Comparison of ENCODE assay signal across 15 mouse cellular contexts in genomic region chr19:10021981-10022380, GRCm38 (mm10). TPM values are rescaled to one million over a fixed set of nuclear protein-coding genes. Genes with fewer than 3 reads are reported as not detected.
DNase-seq lines count a peak whose midpoint lies in the region; ATAC-seq and TF ChIP-seq lines count a peak whose summit lies in the region.
"Had no signal": no experiment of that assay in that cellular context is flagged by ENCODE, and none has a peak within 500 bp of the region (broad histone marks: within the 10 kb centered on the region; RNA-seq: fewer than 3 reads in every experiment).

No protein-coding gene starts in this region.

- no peak overlapping the region for H3K4me2 ChIP-seq in heart, embryonic 15.5 days
- no peak overlapping the region for H3K4me2 ChIP-seq in intestine, embryonic 15.5 days (replicated peaks)
- H3K4me2 ChIP-seq: hindbrain, embryonic 13.5 days; stomach, embryonic 15.5 days had no signal

- H3K36me3 ChIP-seq in heart, embryonic 15.5 days: no peaks in the 10 kb centered on the region
- no peaks in the 10 kb centered on the region for H3K36me3 ChIP-seq in heart, adult 2 months (ENCODE audit: control insufficient read depth, insufficient read depth, low read length)
- no peaks in the 10 kb centered on the region for H3K36me3 ChIP-seq in spleen, adult 2 months (ENCODE audit: control insufficient read depth, insufficient read depth, low read length)
- peaks cover 11% of the 10 kb centered on the region for H3K36me3 ChIP-seq in limb, embryonic 10.5 days
- H3K36me3 ChIP-seq in intestine, embryonic 15.5 days: 0 out of 2 replicates have a peak, but pooled peaks cover 3% of the 10 kb centered on the region
- H3K36me3 ChIP-seq: lung, embryonic 15.5 days; midbrain, embryonic 10.5 days had no signal

- no peak for ATAC-seq in heart, embryonic 15.5 days (replicated peaks; ENCODE audit: insufficient number of reproducible peaks, insufficient read depth, low FRiP score, low read depth)
- ATAC-seq in intestine, embryonic 15.5 days: no peak
- ATAC-seq: intestine, embryonic 16.5 days had no signal

- WGBS in heart, embryonic 15.5 days: 85% methylated on average over 2 of the region's 2 CpGs
- 76% methylated on average over 2 of the region's 2 CpGs for WGBS in heart, adult 2 months
- WGBS in spleen, adult 2 months: 68% methylated on average over 2 of the region's 2 CpGs
- 84% methylated on average over 2 of the region's 2 CpGs for WGBS in limb, embryonic 10.5 days
- 80% methylated on average over 2 of the region's 2 CpGs for WGBS in intestine, embryonic 15.5 days

- H3K27ac ChIP-seq in heart, embryonic 15.5 days: 0 out of 2 replicates have a peak overlapping the region, but pooled peaks have one; percentile 31
- H3K27ac ChIP-seq in heart, adult 2 months: no peak overlapping the region
- peak overlapping the region; percentile 27; the same call in 1 of the 2 replicates for H3K27ac ChIP-seq in spleen, adult 2 months (ENCODE audit: insufficient read depth, low read length)
- H3K27ac ChIP-seq in limb, embryonic 10.5 days: peak overlapping the region; percentile 66
- H3K27ac ChIP-seq in intestine, embryonic 15.5 days: no peak overlapping the region

- H3K9me3 ChIP-seq in heart, embryonic 15.5 days (replicated peaks): no peaks in the 10 kb centered on the region
- H3K9me3 ChIP-seq in limb, embryonic 10.5 days (replicated peaks): no peaks in the 10 kb centered on the region
- no peaks in the 10 kb centered on the region for H3K9me3 ChIP-seq in intestine, embryonic 15.5 days
- H3K9me3 ChIP-seq: hindbrain, embryonic 13.5 days; lung, embryonic 15.5 days; stomach, embryonic 15.5 days had no signal

- no peak for TF ChIP-seq POLR2A in heart, adult 2 months (IDR thresholded peaks at IDR 0.05; ENCODE audit: insufficient read depth, low read depth, low read length)
- TF ChIP-seq POLR2A in spleen, adult 2 months (IDR thresholded peaks at IDR 0.05; ENCODE audit: low read depth, low read length): no peak

- TF ChIP-seq CTCF in heart, adult 2 months (IDR thresholded peaks at IDR 0.05): no peak
- no peak for TF ChIP-seq CTCF in spleen, adult 2 months (IDR thresholded peaks at IDR 0.05; ENCODE audit: extremely low read depth, insufficient read depth, insufficient read length, insufficient replicate concordance)

- peaks cover 66% of the 10 kb centered on the region for H3K4me1 ChIP-seq in heart, embryonic 15.5 days (replicated peaks)
- H3K4me1 ChIP-seq in heart, adult 2 months (ENCODE audit: control insufficient read depth, insufficient read depth, low read length): peaks cover 20% of the 10 kb centered on the region
- peaks cover 6% of the 10 kb centered on the region for H3K4me1 ChIP-seq in spleen, adult 2 months (ENCODE audit: control insufficient read depth, insufficient read depth, insufficient read length)
- peaks cover 72% of the 10 kb centered on the region for H3K4me1 ChIP-seq in limb, embryonic 10.5 days
- peaks cover 42% of the 10 kb centered on the region for H3K4me1 ChIP-seq in intestine, embryonic 15.5 days (replicated peaks)

- intact Hi-C loops in heart, adult 2 months (cut with DNase I): loop anchor here (2.0 kb wide), 1 partner anchor 21 kb away; the partner anchor contains the start of genes Best1 and Rab3il1

- no peaks in the 10 kb centered on the region for H3K79me2 ChIP-seq in heart, adult 2 months (replicated peaks; ENCODE audit: control insufficient read depth, insufficient read depth, low read length)

- no peak overlapping the region for H3K9ac ChIP-seq in heart, embryonic 15.5 days
- no peak overlapping the region for H3K9ac ChIP-seq in heart, adult 2 months (ENCODE audit: low read depth, low read length)
- no peak overlapping the region for H3K9ac ChIP-seq in intestine, embryonic 15.5 days
- H3K9ac ChIP-seq: lung, embryonic 15.5 days; stomach, embryonic 15.5 days had no signal

- no peaks in the 10 kb centered on the region for H3K27me3 ChIP-seq in heart, embryonic 15.5 days
- H3K27me3 ChIP-seq in heart, adult 2 months (ENCODE audit: control insufficient read depth, insufficient read depth, low read length): no peaks in the 10 kb centered on the region
- H3K27me3 ChIP-seq in spleen, adult 2 months (ENCODE audit: control insufficient read depth, insufficient read depth, low read length): peaks cover 3% of the 10 kb centered on the region; the same call in 1 of the 2 replicates
- no peaks in the 10 kb centered on the region; the same call in 1 of the 2 replicates for H3K27me3 ChIP-seq in limb, embryonic 10.5 days (ENCODE audit: low read depth, poor library complexity, severe bottlenecking)
- H3K27me3 ChIP-seq in intestine, embryonic 15.5 days (replicated peaks): no peaks in the 10 kb centered on the region
- H3K27me3 ChIP-seq: lung, embryonic 15.5 days; stomach, embryonic 15.5 days had no signal

- no peak for TF ChIP-seq EP300 in heart, adult 2 months (IDR thresholded peaks at IDR 0.05; ENCODE audit: insufficient read depth, low read depth, low read length)

- no peak overlapping the region for H3K4me3 ChIP-seq in heart, embryonic 15.5 days
- no peak overlapping the region for H3K4me3 ChIP-seq in heart, adult 2 months
- no peak overlapping the region for H3K4me3 ChIP-seq in spleen, adult 2 months (ENCODE audit: extremely low read depth, insufficient read depth, insufficient read length)
- no peak overlapping the region for H3K4me3 ChIP-seq in limb, embryonic 10.5 days
- H3K4me3 ChIP-seq in intestine, embryonic 15.5 days (replicated peaks): no peak overlapping the region
- H3K4me3 ChIP-seq: hindbrain, embryonic 13.5 days; lung, embryonic 15.5 days; midbrain, embryonic 10.5 days; stomach, embryonic 15.5 days had no signal

- no peak for DNase-seq in heart, adult 2 months
- DNase-seq in spleen, adult 2 months (ENCODE audit: low read depth in 1 of 2, low spot score in 2 of 2): no peak
- DNase-seq in spleen, postnatal 4 days (ENCODE audit: low spot score in 2 of 2): no peak
- no peak for DNase-seq in limb, embryonic 10.5 days (ENCODE audit: low spot score)
- DNase-seq in gastrocnemius, adult 8-10 months (ENCODE audit: low spot score in 2 of 2): no peak
- DNase-seq: adrenal gland, postnatal 10 days; cerebellum, adult 8-10 months; gastrocnemius, postnatal 36 days had no signal

RNA-seq across cellular contexts. Expression of gene Fads3, which starts 19.4 kb away (rescaled TPM):
- polyA plus RNA-seq in heart, embryonic 15.5 days (2015; fragmentation: Nextera tagmentation; extraction: Ambion mirVana): 39.4 and 43.9 TPM in 2 replicates
- 10 to 100 TPM; 29.7 to 33.7 TPM for total RNA-seq in heart, adult 2 months (2021)
- polyA plus RNA-seq in heart, adult 2 months (2012; rRNA removed): 104 and 135 TPM in 2 replicates
- polyA plus RNA-seq in spleen, adult 2 months (2012; rRNA removed): 22.0 and 24.3 TPM in 2 replicates
- polyA plus RNA-seq in limb, embryonic 10.5 days (2016; fragmentation: Nextera tagmentation; extraction: Ambion mirVana): 2.4 and 3.2 TPM in 2 replicates
- 1 to 10 TPM; 1.5 to 4.9 (median 3.5) TPM for total RNA-seq in gastrocnemius, adult 8-10 months (2022)
- 15.1 and 16.3 TPM in 2 replicates for polyA plus RNA-seq in intestine, embryonic 15.5 days (2015; fragmentation: Nextera tagmentation; extraction: Ambion mirVana)

RNA-seq across cellular contexts. Expression of gene Rab3il1, which starts 20.5 kb away (rescaled TPM):
- polyA plus RNA-seq in heart, embryonic 15.5 days (2015; fragmentation: Nextera tagmentation; extraction: Ambion mirVana): 21.8 and 30.0 TPM in 2 replicates
- total RNA-seq in heart, adult 2 months (2021): 1 to 10 TPM; 5.9 to 6.5 TPM
- polyA plus RNA-seq in heart, adult 2 months (2012; rRNA removed): 11.1 and 14.2 TPM in 2 replicates
- 73.5 and 77.8 TPM in 2 replicates for polyA plus RNA-seq in spleen, adult 2 months (2012; rRNA removed)
- polyA plus RNA-seq in limb, embryonic 10.5 days (2016; fragmentation: Nextera tagmentation; extraction: Ambion mirVana): 39.2 and 41.5 TPM in 2 replicates
- 1 to 10 TPM; 2.5 to 3.9 (median 3.3) TPM for total RNA-seq in gastrocnemius, adult 8-10 months (2022)
- 34.7 and 35.0 TPM in 2 replicates for polyA plus RNA-seq in intestine, embryonic 15.5 days (2015; fragmentation: Nextera tagmentation; extraction: Ambion mirVana)

RNA-seq across cellular contexts. Expression of gene Best1, which starts 20.5 kb away (rescaled TPM):
- polyA plus RNA-seq in heart, embryonic 15.5 days (2015; fragmentation: Nextera tagmentation; extraction: Ambion mirVana): 0.19 and 0.25 TPM in 2 replicates
- total RNA-seq in heart, adult 2 months (2021): under 1 TPM; 0.10 to 0.11 TPM
- 0.45 and 0.47 TPM in 2 replicates for polyA plus RNA-seq in heart, adult 2 months (2012; rRNA removed)
- polyA plus RNA-seq in spleen, adult 2 months (2012; rRNA removed): 0.14 and 0.20 TPM in 2 replicates
- 2.3 TPM in 2 replicates for polyA plus RNA-seq in limb, embryonic 10.5 days (2016; fragmentation: Nextera tagmentation; extraction: Ambion mirVana)
- total RNA-seq in gastrocnemius, adult 8-10 months (2022): under 1 TPM in 3 of 4 experiments, not detected in 1; 0.39 to 0.46 (median 0.45) TPM
- polyA plus RNA-seq in intestine, embryonic 15.5 days (2015; fragmentation: Nextera tagmentation; extraction: Ambion mirVana): 0.50 and 0.58 TPM in 2 replicates

RNA-seq across cellular contexts. Expression of gene Fth1, which starts 41.6 kb away (rescaled TPM):
- 1,879 and 1,985 TPM in 2 replicates for polyA plus RNA-seq in heart, embryonic 15.5 days (2015; fragmentation: Nextera tagmentation; extraction: Ambion mirVana)
- 1,000 to 10,000 TPM; 2,956 to 3,430 TPM for total RNA-seq in heart, adult 2 months (2021)
- polyA plus RNA-seq in heart, adult 2 months (2012; rRNA removed): 2,611 and 2,797 TPM in 2 replicates
- polyA plus RNA-seq in spleen, adult 2 months (2012; rRNA removed): 3,609 and 4,045 TPM in 2 replicates
- 1,175 and 1,229 TPM in 2 replicates for polyA plus RNA-seq in limb, embryonic 10.5 days (2016; fragmentation: Nextera tagmentation; extraction: Ambion mirVana)
- 1,000 to 10,000 TPM; 1,901 to 2,305 (median 2,120) TPM for total RNA-seq in gastrocnemius, adult 8-10 months (2022)
- 1,893 and 1,941 TPM in 2 replicates for polyA plus RNA-seq in intestine, embryonic 15.5 days (2015; fragmentation: Nextera tagmentation; extraction: Ambion mirVana)

Comparison
In these comparisons a context has a peak if more than half of its experiments do, and no peak if none do; other contexts are left out.
1. H3K27ac ChIP-seq: peak in heart, embryonic 15.5 days (single experiment), spleen, adult 2 months (single experiment) and limb, embryonic 10.5 days (single experiment); none in heart, adult 2 months (single experiment) and intestine, embryonic 15.5 days (single experiment).